Mouse (Mus musculus): ENCODE measurements at regions not wholly inside any gene's neighbourhood (a gene's known extent, or its start where the extent isn't known, plus 50 kb on each side); places are given as distances from the start of the nearest gene placed in this dataset.

DNA sequence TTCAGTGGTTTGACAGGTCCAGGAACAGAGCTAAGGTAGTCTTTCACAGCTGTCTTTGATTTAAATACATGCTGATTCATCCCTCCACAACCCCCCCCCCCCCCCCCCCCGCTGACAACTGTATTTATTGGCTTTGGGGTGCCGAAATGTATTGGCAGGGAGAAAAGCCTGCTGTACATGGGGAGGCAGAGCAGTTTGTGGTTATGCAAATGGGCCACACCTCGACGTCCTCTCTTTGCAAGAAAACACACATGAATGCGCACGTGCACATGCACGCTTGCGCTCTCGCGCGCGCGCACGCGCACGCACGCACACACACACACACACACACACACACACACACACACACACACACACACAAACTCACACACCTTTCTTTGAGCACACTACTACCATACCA is 58.5 kb downstream of the Gm12689 start:
- no peak for TF ChIP-seq CTCF (IDR thresholded peaks at IDR 0.05; ENCODE audit: low read depth)
- TF ChIP-seq EP300 (IDR thresholded peaks at IDR 0.05; ENCODE audit: low read depth): no peak

Data from liver, embryonic 14.5 days (tissue).